Mouse (Mus musculus): ENCODE data around the gene Slc22a14.
"Not testable (repeated sequence)": the region's sequence is repeated elsewhere in the genome, so short reads cannot be mapped to it uniquely, and the experiment has no call there.

Slc22a14 gene

DNA sequence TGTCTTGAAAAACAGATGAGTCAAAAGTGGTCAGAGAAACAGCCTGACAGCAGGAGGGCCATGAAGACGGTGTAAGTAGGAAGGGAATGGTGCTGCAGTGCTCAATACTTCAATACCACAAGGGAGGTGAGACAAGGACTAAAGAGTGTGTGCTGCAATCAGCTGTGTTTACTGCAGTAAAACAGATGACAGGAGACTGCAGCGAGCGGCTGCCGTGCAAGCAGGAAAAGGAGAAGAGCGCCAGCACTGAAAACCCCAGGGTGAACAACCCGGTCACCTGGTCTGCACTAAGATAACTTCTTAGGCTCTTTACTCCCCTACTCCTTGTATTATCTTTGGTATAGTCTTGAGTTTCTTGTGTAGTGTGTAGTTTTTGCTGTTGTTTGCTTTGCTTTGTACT lies 97.2 kb downstream of the Slc22a14 start:
- ATAC-seq (ENCODE audit: insufficient number of reproducible peaks, low FRiP score, low TSS enrichment): no peak

- not testable (repeated sequence) for ATAC-seq (ENCODE audit: insufficient number of reproducible peaks, low FRiP score, low TSS enrichment)
Observed at GRCm38 (mm10) chr9:119266121-119266395, 99.3 kb downstream of the Slc22a14 start.

GRCm38 (mm10) chr9:119265373-119266120 lies 99.8 kb downstream of the Slc22a14 start:
- not testable (repeated sequence) for ATAC-seq (ENCODE audit: insufficient number of reproducible peaks, low FRiP score, low TSS enrichment)

DNA sequence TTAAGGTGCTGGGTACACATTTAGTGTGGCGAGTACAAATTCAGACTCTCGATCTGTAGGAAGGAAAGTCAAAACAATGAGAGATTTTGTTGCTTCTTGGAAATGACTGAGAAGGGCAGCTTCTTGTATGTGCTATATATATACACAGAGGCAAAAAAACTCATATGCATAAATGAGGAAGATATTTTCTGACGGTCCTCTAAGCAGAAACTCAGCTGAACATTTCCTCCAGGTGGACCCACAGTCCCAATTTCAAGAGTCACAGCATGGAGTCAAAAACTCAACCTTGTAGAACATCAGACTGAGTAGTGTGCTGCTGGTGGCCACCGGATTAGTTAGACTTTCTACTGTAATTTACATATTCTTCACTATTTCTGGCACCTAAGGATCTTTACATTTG lies 102.3 kb downstream of the Slc22a14 start:
- ATAC-seq (ENCODE audit: insufficient number of reproducible peaks, low FRiP score, low TSS enrichment): no peak

- ATAC-seq (ENCODE audit: insufficient number of reproducible peaks, low FRiP score, low TSS enrichment): no peak
Observed at GRCm38 (mm10) chr9:119260825-119261224, 104.5 kb downstream of the Slc22a14 start.

DNA sequence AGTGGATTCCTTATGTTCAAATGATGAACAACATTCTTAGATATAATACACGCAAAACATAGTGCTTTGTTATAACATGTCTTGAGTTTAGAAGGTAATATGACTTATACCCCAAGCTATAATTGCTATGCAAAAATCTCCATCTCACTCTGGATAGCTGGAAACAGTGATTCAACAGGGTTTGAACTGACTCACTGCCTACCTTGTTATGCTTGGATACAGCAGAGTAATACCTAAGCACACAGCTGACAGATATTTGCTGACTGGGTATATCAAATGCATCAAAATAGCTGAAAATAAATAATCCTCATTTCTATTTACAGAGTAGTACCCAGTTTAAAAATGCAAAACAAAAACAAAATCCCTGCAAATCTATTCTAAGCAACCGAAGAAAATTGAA lies 106.6 kb downstream of the Slc22a14 start:
- no peak for ATAC-seq (ENCODE audit: insufficient number of reproducible peaks, low FRiP score, low TSS enrichment)

- no peak for ATAC-seq (ENCODE audit: insufficient number of reproducible peaks, low FRiP score, low TSS enrichment)
Observed at GRCm38 (mm10) chr9:119258128-119258527, 107.2 kb downstream of the Slc22a14 start.

GRCm38 (mm10) chr9:119256161-119256560 lies 109.2 kb downstream of the Slc22a14 start:
- ATAC-seq (ENCODE audit: insufficient number of reproducible peaks, low FRiP score, low TSS enrichment): no peak

DNA sequence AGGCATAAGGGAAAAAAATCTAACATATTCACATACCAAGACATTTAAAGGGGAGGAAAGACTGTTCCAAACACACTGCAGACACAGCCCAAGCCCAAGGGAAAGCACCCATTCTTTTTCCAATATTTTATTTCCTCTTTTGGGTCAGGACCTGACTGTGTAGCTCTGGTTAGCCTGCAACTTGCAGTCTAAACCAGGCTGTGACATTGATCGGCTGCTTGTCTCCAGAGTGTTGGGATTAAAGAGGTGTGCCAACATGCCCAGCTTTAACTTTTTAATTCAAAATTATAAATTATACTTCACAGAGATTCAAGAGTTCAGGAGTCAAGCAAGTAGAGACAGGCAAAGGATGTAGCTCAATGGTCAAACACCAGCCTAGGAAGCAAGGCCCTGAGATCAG lies 110.3 kb downstream of the Slc22a14 start:
- no peak for ATAC-seq (ENCODE audit: insufficient number of reproducible peaks, low FRiP score, low TSS enrichment)

DNA sequence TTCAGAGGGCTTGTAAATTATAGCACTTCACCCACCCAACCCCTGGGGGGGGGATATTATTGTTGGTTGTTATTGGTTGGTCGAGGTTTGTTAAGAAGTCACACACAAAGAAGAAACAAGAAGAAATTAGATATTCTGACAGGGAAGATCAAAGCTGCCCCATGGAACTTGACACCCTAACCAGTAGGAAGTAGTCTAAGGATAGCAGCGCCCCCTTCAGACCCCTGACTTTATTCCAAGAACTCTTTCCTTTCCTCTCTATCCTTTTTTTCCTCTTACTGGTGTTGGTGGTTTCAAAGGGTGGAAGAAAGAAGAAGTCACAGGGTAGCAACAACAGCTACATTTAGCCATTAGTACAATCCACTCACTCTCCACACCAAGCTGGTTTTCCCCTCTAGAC lies 111.2 kb downstream of the Slc22a14 start:
- ATAC-seq (ENCODE audit: insufficient number of reproducible peaks, low FRiP score, low TSS enrichment): no peak

DNA sequence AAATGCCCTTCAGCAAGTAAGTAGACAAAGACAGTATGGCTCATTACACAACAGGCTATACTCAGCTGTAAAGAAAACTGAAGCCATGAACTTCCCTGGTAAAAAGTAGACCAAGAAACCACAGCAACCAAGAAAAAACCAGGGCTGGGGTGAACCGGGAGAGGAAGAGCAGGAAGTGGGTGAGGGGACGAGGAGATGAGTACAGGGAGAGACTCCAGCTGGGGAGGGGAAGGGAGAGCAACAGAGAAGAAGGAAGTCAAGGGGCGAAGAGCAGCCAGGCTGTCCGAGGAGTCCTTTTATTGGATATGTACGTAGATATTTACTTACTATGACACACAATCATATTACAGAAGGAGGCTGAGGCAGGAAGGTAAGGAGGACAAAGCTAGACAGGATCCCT lies 117.4 kb downstream of the Slc22a14 start:
- no peak for ATAC-seq (ENCODE audit: insufficient number of reproducible peaks, low FRiP score, low TSS enrichment)

DNA sequence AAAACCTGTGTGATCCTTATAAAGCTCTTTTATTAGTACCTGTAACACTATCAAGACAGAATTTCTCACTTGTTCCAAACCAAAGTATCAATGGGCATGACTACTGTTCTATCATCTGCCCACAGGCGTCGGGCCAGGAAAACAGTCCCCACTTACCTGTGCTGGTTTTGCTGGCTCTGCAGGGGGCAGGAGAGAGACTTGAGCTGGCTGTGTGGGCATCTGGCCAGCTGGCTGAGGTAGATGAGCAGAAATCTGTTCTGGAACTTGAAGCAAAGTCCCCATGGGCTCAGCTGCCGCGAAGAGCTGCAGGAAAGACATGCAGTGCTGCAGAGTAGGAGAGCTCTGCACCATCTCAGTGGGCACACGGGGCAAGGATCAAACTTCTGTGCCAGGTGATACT lies 118.5 kb downstream of the Slc22a14 start:
- ATAC-seq (ENCODE audit: insufficient number of reproducible peaks, low FRiP score, low TSS enrichment): peak; percentile 15; the same call in 1 of the 2 replicates

DNA sequence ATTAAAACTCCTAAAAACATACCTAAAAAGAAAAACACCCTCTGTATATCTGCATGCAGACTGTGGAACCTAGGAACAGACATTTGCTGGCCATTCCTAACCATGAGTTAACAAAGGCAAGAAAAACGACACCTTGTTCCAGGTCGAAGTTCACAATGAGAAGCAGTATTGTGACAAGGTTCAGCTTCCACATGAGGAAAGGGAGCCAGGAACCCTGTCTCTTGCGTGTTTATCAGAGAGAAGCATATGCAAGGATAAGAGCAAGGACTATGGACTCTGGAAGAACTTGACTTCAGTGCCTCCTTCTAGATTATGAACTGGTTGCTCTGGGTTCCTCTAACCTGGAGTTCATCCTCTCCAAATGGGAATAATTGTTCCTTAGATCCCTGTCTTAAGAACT lies 121.4 kb downstream of the Slc22a14 start:
- ATAC-seq (ENCODE audit: insufficient number of reproducible peaks, low FRiP score, low TSS enrichment): no peak

GRCm38 (mm10) chr9:119241169-119241865 lies 124.0 kb downstream of the Slc22a14 start:
- no peak for ATAC-seq (ENCODE audit: insufficient number of reproducible peaks, low FRiP score, low TSS enrichment)

DNA sequence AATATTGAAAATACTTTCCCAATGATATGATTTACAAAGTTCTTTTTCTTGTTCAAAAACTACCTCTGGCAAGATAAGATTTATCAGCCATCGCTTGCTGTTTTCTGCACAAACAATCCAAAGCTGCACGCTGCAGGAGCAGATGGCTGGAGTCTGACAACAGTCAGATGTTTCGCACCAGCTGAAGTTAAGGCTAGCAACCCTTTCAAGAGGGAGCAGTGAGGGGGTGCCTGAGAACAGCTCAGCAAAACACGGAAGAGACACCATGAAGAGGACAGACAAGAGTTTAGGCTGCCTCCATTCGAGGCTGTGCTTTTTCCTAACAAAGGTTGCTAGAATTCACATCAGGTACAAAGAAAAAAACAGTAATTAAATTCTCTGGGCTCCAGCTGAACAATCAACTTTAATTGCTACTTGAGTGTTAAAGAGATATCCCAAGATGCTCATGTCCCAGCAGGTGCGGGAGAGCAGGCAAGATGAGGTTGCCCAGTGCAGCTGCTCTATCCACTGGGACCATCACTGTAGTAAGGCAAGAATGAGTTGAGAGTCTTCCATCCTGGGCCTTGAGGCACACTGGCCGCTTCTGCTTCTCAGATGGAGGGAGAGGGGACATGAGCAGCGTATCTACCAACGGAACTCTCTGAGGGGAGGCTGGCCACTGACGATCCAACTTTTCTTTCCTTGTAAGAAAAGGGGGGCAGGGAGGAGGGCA lies 124.9 kb downstream of the Slc22a14 start:
- ATAC-seq (ENCODE audit: insufficient number of reproducible peaks, low FRiP score, low TSS enrichment): no peak

GRCm38 (mm10) chr9:119239274-119239673 lies 126.1 kb downstream of the Slc22a14 start:
- no peak for ATAC-seq (ENCODE audit: insufficient number of reproducible peaks, low FRiP score, low TSS enrichment)

DNA sequence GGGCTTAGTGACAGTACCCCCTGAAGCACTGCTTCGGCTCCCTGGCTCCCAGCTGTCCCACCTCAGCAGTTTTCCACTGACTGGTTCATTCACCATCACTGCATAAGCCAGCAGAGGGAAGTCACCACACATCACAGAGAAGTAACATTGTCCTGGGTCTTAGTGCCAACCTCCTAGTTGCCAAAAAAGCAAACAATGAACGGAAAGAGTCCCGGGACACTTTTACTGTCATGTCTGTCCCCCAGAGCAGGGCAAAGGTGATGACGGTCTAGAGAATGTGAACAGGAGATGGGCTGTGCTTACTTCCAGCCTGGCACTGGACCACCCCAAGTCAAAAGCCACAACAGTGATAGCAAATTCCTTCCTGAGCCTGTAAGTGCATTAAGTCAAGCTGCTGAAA lies 126.6 kb downstream of the Slc22a14 start:
- no peak for ATAC-seq (ENCODE audit: insufficient number of reproducible peaks, low FRiP score, low TSS enrichment)

- ATAC-seq (ENCODE audit: insufficient number of reproducible peaks, low FRiP score, low TSS enrichment): no peak
Observed at GRCm38 (mm10) chr9:119231552-119231951, 133.8 kb downstream of the Slc22a14 start.

DNA sequence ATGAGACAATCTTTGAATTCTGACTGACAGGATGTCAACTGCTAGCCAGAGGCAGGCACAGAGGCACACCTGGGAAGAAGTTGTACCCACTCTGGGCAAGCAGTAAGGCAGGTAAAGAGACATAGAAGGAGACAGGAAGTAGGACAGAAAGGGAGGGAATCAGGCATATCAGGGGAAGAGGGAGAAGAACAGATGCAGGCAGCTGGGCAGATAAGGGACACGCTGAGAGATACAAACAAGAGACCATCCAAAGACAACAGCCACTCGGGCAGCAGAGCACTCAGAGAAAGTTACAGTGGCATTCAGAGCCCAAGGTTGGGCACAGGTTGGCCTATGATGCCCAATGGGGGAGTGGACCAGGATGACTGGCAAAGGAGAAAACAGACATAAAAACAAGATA lies 134.5 kb downstream of the Slc22a14 start:
- ATAC-seq (ENCODE audit: insufficient number of reproducible peaks, low FRiP score, low TSS enrichment): no peak

DNA sequence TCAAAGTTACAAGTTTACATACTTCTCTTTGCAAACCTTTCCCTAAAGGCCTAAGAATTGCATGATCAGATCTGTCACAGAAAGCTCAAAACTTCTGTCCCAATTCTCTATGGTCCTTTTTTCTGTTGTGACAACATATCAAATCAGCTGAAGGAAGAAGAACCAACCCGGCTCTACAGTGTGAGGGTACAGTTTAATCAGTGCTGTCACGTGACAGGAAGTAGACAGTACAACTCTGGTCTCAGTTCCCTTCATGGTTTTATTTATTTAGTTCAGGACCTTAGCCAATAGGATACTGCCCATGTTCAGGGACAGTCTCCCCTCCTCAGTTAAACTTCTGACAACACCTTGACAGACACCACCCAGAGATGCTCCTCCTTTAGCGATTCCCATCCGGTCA lies 145.1 kb downstream of the Slc22a14 start:
- ATAC-seq (ENCODE audit: insufficient number of reproducible peaks, low FRiP score, low TSS enrichment): no peak

DNA sequence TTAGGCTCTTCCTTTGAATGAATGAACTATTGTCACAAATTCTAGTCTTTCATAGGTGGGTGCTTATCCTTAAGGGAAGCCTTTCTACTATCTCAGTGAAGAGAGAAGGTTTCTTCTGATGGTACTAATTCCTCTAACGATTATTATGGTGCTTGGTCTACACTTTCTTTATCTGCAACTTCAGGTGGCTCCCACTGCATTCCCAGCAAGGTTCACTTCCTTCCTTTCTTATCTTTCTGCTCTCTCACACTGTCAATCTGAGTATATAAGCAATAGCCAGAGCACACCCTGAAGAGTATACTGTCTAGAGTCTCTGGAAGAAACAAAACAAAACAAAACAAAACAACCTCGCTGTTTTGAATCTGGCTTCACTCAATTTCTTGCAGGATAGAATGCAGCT lies 145.7 kb downstream of the Slc22a14 start:
- ATAC-seq (ENCODE audit: insufficient number of reproducible peaks, low FRiP score, low TSS enrichment): no peak

DNA sequence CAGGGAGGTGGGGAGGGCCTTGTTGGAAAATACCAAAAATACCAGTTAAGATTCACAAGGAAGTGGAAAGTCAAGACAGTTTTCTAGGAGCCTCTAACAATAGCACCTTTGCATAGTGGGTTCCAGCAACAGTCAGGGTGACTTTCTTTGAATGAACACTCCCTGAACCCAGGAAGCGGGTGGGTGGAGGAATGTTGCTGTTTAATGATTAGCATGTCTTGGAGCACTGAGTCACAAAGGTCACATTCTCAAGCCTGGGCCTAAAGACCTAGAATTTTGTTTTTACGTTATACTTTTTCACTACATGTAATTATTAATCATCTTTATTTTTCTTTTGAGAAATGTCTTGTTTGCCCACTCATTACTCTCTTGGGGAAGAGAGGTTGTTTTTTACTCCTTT lies 150.0 kb downstream of the Slc22a14 start:
- ATAC-seq (ENCODE audit: insufficient number of reproducible peaks, low FRiP score, low TSS enrichment): not testable (repeated sequence)
